Mouse (Mus musculus): ENCODE data around the gene Lamc1.
A peak's percentile ranks its signal among the peaks of the same experiment; 100 is the strongest.

Lamc1 gene

GRCm38 (mm10) chr1:153265579-153265978 is 67.0 kb downstream of the Lamc1 start:
- no peak for DNase-seq (ENCODE audit: low spot score in 2 of 2)

- DNase-seq (ENCODE audit: low spot score in 2 of 2) = no peak
Observed at GRCm38 (mm10) chr1:153265066-153265465, 67.5 kb downstream of the Lamc1 start.

GRCm38 (mm10) chr1:153259752-153260300 is 72.8 kb downstream of the Lamc1 start:
- no peak for DNase-seq (ENCODE audit: low spot score in 2 of 2)

GRCm38 (mm10) chr1:153252540-153253210 is 79.9 kb downstream of the Lamc1 start:
- DNase-seq (ENCODE audit: low spot score in 2 of 2) = no peak

GRCm38 (mm10) chr1:153251590-153252206 is 80.9 kb downstream of the Lamc1 start:
- DNase-seq (ENCODE audit: low spot score in 2 of 2) = no peak

- DNase-seq (ENCODE audit: low spot score in 2 of 2) = no peak
Observed at GRCm38 (mm10) chr1:153241346-153241745, 91.2 kb downstream of the Lamc1 start.

GRCm38 (mm10) chr1:153235576-153235975 is 97.0 kb downstream of the Lamc1 start:
- no peak for DNase-seq (ENCODE audit: low spot score in 2 of 2)

- DNase-seq (ENCODE audit: low spot score in 2 of 2) = no peak
Observed at GRCm38 (mm10) chr1:153231681-153232080, 100.9 kb downstream of the Lamc1 start.

GRCm38 (mm10) chr1:153227916-153228315 is 104.7 kb downstream of the Lamc1 start:
- no peak for DNase-seq (ENCODE audit: low spot score in 2 of 2)

- no peak for DNase-seq (ENCODE audit: low spot score in 2 of 2)
Observed at GRCm38 (mm10) chr1:153227096-153227495, 105.5 kb downstream of the Lamc1 start.

GRCm38 (mm10) chr1:153225786-153226725 is 106.5 kb downstream of the Lamc1 start:
- peak; percentile 19 to 48 for DNase-seq (ENCODE audit: low spot score in 2 of 2)

- DNase-seq (ENCODE audit: low spot score in 2 of 2) = no peak
Observed at GRCm38 (mm10) chr1:153224331-153224730, 108.3 kb downstream of the Lamc1 start.

- no peak for DNase-seq (ENCODE audit: low spot score in 2 of 2)
Observed at GRCm38 (mm10) chr1:153219376-153219775, 113.2 kb downstream of the Lamc1 start.

- no peak for DNase-seq (ENCODE audit: low spot score in 2 of 2)
Observed at GRCm38 (mm10) chr1:153216516-153216915, 116.1 kb downstream of the Lamc1 start.

GRCm38 (mm10) chr1:153215676-153216075 is 116.9 kb downstream of the Lamc1 start:
- no peak for DNase-seq (ENCODE audit: low spot score in 2 of 2)

GRCm38 (mm10) chr1:153210992-153211391 is 121.6 kb downstream of the Lamc1 start:
- DNase-seq (ENCODE audit: low spot score in 2 of 2) = no peak

- DNase-seq (ENCODE audit: low spot score in 2 of 2) = no peak
Observed at GRCm38 (mm10) chr1:153210198-153210597, 122.4 kb downstream of the Lamc1 start.

GRCm38 (mm10) chr1:153202195-153202594 is 130.4 kb downstream of the Lamc1 start:
- no peak for DNase-seq (ENCODE audit: low spot score in 2 of 2)

- DNase-seq (ENCODE audit: low spot score in 2 of 2) = no peak
Observed at GRCm38 (mm10) chr1:153201448-153201847, 131.1 kb downstream of the Lamc1 start.

GRCm38 (mm10) chr1:153197316-153197850 is 135.2 kb downstream of the Lamc1 start:
- DNase-seq (ENCODE audit: low spot score in 2 of 2) = no peak

- no peak for DNase-seq (ENCODE audit: low spot score in 2 of 2)
Observed at GRCm38 (mm10) chr1:153192945-153193344, 139.6 kb downstream of the Lamc1 start.

- no peak for DNase-seq (ENCODE audit: low spot score in 2 of 2)
Observed at GRCm38 (mm10) chr1:153192379-153192778, 140.2 kb downstream of the Lamc1 start.
